Mouse (Mus musculus): ENCODE measurements around the gene Dcn.

DNA sequence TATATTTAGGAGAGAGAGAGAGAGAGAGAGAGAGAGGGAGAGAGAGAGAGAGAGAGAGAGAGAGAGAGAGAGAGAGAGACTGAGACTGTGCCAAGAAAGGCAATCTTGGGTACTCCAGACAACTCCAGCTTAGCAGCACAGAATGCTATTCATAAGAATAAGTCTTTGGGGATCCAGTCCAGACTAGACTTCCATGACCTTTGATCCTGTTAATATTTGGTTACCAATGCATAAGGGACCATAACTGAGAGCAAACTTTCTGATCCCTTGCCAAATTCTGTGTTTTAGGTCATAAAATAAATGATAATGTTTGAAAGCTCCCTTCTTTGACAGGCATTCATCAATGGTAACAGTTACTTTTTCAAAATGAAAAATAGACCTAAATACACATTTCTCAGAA lies 6.7 kb downstream of the Dcn start:
- TF ChIP-seq CTCF (IDR thresholded peaks at IDR 0.05) (no peak), POLR2A (IDR thresholded peaks at IDR 0.05; ENCODE audit: insufficient read depth, low read depth, low read length) (no peak), EP300 (IDR thresholded peaks at IDR 0.05; ENCODE audit: insufficient read depth, low read depth, low read length) (no peak)

Measured in heart, adult 2 months (tissue).